Mouse (Mus musculus): Measurements from ENCODE around the gene Olfr803.

Gene Olfr803

DNA sequence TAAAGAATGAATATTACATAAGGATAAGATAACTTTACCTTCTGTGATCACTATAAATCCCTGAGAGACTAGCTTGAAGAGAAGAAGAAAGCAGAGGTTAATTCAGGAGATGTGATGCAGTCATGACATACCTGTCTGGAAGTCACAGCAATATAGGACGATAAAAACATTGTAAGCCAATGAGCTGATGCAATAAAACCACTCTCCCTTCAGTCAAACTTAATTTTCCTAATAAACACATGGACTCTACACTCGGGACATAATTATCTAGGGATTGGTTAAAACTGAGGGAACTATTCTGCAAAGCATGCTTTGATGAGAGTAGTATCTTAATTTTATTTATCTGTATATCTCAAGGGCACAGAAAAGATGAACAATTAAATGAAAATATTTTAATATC lies at the start of gene Olfr803:
Olfr803 (minus strand) TSS at position 101 of the 400 bp plus-strand sequence.
- DNase-seq (ENCODE audit: low read depth) = no peak

DNA sequence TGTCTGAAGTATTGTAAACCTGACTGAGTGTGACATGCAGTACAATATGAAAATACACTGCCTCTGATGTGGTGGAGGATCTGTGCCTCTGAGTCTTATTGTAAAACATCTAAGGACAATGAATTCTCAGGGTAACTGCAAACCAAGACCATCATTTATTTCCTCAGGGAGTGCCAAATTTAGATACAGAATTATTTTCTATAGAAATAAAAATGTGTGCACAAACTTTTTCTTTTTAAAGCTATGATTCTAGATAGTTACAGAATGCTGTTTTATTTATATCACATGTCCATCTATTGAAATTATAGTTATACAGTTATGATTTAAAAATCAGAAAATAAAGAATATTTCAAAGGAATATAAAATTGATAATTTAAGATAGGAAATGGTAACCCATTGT lies 47.7 kb upstream of the Olfr803 start, which contains the start of gene Olfr806:
Olfr806 (minus strand) TSS at position 101 of the 400 bp plus-strand sequence.
- no peak for DNase-seq (ENCODE audit: low read depth)

DNA sequence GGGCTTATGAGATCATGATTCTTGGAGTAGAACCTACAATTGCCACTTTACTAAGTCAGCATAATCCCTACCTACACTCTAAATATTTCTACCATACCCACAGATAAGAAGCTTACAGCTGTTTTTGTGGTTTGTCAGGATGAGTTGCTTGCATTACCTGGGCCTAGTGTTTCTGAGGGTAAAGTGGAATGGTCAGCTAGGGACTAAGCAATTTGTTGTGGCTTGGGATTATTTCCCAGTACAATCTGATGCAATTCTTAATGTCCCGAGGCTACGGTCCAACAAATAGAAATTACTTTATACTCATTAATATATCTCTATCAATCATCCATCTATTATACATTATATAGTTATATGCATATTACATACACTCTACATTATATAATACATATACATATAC lies 35.2 kb upstream of the Olfr803 start, which contains the start of gene Olfr805:
Olfr805 (minus strand) TSS at position 101 of the 400 bp plus-strand sequence.
- no peak for DNase-seq (ENCODE audit: low read depth)

DNA sequence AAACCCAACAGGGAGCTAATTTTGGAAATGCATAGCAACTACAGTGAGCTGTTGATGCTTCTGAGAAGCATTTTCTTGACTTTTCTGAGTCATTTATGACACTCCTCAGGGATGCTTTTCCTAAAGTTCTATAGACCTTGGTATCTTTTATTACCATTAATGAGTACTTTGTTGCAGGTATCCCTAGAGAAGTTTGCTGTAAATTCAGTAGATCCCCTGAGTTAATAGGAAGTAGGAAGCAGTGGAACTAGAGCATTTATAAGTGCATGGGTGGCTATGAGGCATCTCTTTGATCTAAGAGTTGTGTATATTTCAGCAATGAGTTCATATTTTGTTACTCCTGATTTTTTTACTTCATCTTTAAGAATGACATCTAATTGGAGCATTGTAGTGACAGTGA lies 8.8 kb upstream of the Olfr803 start, which contains the start of gene Olfr804:
Olfr804 (plus strand) TSS at position 301 of the 400 bp plus-strand sequence.
- no peak for DNase-seq (ENCODE audit: low read depth)

DNA sequence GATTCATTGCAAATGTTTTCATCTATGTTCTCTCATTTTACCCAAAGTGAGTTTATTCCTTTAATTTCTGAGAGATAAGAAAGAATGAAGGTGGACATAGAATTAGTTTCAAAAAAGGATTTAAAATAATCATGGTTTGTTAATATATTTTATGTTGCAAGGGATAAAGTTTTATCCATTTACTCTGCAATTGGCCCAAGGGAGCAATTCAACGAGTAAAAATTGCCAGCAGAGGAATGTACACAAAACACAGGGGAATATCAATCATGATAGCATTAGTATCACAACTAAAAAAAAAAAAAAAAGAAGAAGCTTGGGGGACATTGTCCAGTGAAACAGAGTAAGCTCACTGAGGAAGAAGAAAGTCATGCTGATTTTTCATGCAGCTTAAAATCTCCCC lies 6.0 kb downstream of the Olfr803 start, which contains the start of gene Olfr802:
Olfr802 (minus strand) TSS at position 101 of the 400 bp plus-strand sequence.
- DNase-seq (ENCODE audit: low read depth) = no peak

DNA sequence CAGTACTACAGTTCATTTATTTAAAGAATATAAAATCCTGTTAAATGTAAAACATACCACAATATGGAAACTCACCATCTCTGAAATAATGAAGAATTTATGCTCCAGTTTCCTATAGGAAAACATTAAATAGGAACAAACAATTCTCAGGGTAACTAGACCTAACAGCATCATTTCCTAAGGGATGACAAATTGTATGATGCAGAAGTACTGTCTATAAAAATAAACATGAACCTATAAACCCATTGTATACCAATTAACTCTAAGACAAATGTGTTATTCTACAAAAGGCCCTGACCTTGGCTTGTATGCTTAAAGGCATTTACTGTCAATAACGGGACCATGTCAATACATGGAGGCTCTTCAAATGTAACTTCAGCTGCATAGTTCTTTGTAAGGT lies 20.3 kb downstream of the Olfr803 start, which contains the start of gene Olfr801:
Olfr801 (minus strand) TSS at position 101 of the 400 bp plus-strand sequence.
- no peak for DNase-seq (ENCODE audit: low read depth)

DNA sequence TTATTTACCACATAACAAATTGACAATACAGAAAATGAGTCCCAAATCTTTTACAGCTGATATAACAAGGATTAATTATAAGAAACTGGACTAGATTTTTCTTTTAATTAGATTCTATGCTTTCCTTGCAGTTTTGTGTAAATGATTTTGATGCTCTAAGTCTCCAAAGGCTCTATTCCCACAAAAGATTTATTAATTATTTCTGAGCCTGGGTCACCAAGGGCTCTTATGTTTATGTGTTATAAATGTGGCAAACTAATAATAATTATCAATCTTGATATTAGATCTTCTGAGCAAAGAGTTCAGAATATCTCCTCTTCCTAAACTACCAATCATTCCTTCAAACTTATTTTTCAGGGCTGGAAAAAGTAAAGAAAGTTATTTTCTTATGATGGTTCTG lies 36.7 kb downstream of the Olfr803 start, which contains the start of gene Olfr800:
Olfr800 (plus strand) TSS at position 301 of the 400 bp plus-strand sequence.
- no peak for DNase-seq (ENCODE audit: low read depth)

DNA sequence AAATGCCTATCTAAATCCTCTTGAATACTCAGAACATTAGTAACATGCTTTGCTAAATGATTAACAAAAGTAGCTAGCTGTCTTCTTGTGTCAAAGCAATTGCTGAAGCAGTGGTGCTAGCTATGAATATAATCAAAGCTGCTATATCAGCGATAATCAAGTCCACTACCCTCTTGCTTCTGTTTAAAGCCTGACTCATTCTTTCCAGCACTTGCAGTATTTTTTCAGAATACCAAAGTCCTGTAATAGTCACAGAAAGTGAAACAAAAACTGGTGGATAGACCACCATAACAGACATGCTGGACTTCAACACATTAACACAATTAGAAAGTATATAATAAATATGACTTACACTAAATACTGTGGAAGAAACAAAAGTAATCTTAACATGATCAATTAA lies 42.3 kb downstream of the Olfr803 start:
- no peak for DNase-seq (ENCODE audit: low read depth)

All from c-Kit-positive CD71-negative TER-119-negative erythroid progenitor cells, embryonic 14.5 days (primary cell).